Mouse (Mus musculus) heart, embryonic 16.5 days (tissue): ENCODE measurements around the gene Vps13a. TPM values are rescaled to one million over a fixed set of nuclear protein-coding genes. Genes with fewer than 3 reads are reported as not detected.

ENCODE experiments used
- ATAC-seq: fragments of 200-750 bp; cut with Nextera tagmentation; replicated peaks from 2 replicates; pipeline ENCODE4 v1.8.0; 2017; ENCODE audit warnings: moderate number of reproducible peaks; ENCODE audit not compliant: insufficient read depth, low FRiP score; ENCODE audit errors: extremely low read depth
- H3K27ac ChIP-seq: fragments of 300-500 bp; sonication (generic); 2 replicates; pipeline ENCODE4 v1.5.1; 2014; ENCODE audit warnings: mild to moderate bottlenecking, low read length, control low read depth, moderate library complexity
- H3K27me3 ChIP-seq: fragments of 300-500 bp; sonication (generic); 2 replicates; pipeline ENCODE4 v1.6.1; 2014; ENCODE audit warnings: low read length, mixed read lengths; ENCODE audit not compliant: control insufficient read depth, insufficient read depth
- H3K36me3 ChIP-seq: fragments of 300-500 bp; sonication (generic); 2 replicates; pipeline ENCODE4 v1.6.1; 2014; ENCODE audit not compliant: control insufficient read depth, insufficient read depth
- H3K4me1 ChIP-seq: fragments of 300-500 bp; sonication (generic); 2 replicates; pipeline ENCODE4 v1.6.1; 2014; ENCODE audit warnings: low read length, mixed read lengths; ENCODE audit not compliant: control insufficient read depth, insufficient read depth
- H3K4me2 ChIP-seq: fragments of 300-500 bp; sonication (generic); 2 replicates; pipeline ENCODE4 v1.6.1; 2014; ENCODE audit warnings: low read depth, mild to moderate bottlenecking, control low read depth, low read length
- H3K4me3 ChIP-seq: fragments of 300-500 bp; sonication (generic); 2 replicates; pipeline ENCODE4 v1.5.1; 2014; ENCODE audit warnings: mild to moderate bottlenecking, control low read depth, low read length
- H3K9ac ChIP-seq: fragments of 300-500 bp; sonication (generic); 2 replicates; pipeline ENCODE4 v1.6.1; 2014; ENCODE audit warnings: low read length, control low read depth
- H3K9me3 ChIP-seq: fragments of 300-500 bp; sonication (generic); replicated peaks from 2 replicates; pipeline ENCODE4 v1.6.1; 2016; ENCODE audit warnings: low read length; ENCODE audit not compliant: control insufficient read depth
- WGBS: fragments of 180-500 bp; shearing (Covaris S2); extraction: QIAGEN DNeasy Blood & Tissue Kit; methylation state at CpG from one replicate; pipeline ENCODE4 v1.1.7; 2014; 5-methylcytosine and 5-hydroxymethylcytosine counted together
- polyA plus RNA-seq: library from polyadenylated mRNA; unstranded; fragments of >200 nt; fragmentation: Nextera tagmentation; extraction: Ambion mirVana; gene quantifications from 2 replicates; pipeline ENCODE4 v1.2.1, GENCODE M21; 2015

Gene Vps13a
- polyA plus RNA-seq, 1 experiment from 2014 or later: 9.4 TPM

DNA sequence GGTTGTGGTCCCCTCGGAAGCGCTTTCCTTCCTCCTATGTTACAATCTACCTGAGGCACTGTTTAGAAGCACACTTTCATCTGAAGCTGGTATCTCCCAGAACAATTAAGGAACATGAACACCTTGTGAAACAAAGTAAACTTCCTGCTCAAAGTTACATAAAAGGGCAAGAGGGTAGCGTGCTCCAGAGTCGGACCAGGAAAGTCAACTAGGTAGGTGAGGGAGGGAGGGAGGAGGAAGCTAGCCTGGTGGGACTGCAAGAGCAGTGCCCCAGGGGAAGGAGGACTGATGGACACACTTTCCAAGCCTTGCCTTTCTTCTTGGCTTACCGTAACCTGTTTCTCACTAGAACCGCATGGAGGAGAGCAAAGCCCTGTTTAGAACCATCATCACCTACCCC is 173.1 kb downstream of the Vps13a start:
- Histone ChIP-seq H3K4me1 (no peaks in the 10 kb centered on the region), H3K27me3 (no peaks in the 10 kb centered on the region), H3K9me3 (no peaks in the 10 kb centered on the region), H3K9ac (no peak overlapping the region), H3K4me2 (no peak overlapping the region), H3K4me3 (no peak overlapping the region), H3K36me3 (no peaks in the 10 kb centered on the region), H3K27ac (no peak overlapping the region)
- WGBS: 84% methylated on average over 6 of the region's 6 CpGs
- ATAC-seq: no peak

DNA sequence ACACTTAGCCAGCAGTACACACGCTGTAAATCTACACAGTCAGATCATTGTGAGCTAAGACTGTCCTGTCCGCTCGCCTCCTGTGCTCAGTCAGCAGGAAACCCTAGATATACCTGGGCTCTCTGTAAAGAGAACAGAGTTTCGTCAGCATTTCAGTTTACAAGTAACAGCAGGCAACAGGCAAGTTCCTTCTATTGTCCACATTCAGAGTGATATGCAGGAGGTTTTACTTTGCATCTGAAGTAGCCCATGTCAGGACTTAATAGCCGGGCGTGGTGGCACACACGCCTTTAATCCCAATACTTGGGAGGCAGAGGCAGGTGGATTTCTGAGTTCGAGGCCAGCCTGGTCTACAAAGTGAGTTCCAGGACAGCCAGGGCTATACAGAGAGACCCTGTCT is 178.7 kb downstream of the Vps13a start:
- 72% methylated on average over 8 of the region's 8 CpGs for WGBS
- Histone ChIP-seq H3K4me2 (no peak overlapping the region), H3K27me3 (no peaks in the 10 kb centered on the region), H3K9ac (no peak overlapping the region), H3K4me3 (no peak overlapping the region), H3K36me3 (no peaks in the 10 kb centered on the region), H3K4me1 (peaks cover 4% of the 10 kb centered on the region; the same call in 1 of the 2 replicates), H3K9me3 (no peaks in the 10 kb centered on the region), H3K27ac (no peak overlapping the region)
- no peak for ATAC-seq

DNA sequence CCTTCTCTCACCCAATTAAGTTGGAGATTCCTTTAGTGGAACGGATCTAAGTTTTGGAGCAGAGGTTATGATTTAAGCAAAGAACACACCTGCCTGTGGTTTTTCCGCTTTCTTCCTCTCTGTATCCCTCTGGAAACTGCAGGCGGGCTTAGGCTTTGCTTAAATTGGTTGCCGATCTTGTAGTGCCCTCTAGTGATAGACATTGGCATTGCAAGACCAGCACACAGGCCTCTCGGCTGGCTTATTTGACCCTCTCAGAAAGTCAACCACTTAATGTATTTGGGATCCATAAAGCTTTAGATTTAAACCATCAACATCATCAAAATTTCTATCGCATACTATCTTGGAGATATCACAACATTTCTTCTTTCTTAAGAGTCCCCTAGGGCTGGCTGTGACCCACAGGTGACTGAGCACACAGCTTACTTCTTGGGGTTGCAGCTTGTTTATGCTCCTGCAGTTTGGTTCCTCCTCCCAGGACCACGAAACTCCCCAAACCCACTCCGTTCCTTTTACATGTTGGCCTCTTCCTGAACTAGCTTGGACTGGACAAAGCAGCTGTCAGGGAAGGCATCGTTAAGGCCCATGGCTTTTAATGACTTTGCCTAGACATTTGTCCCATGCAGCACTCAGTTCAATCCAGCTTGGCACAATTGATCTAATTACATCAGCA is 181.3 kb downstream of the Vps13a start:
- peak overlapping the region; percentile 31 for H3K4me2 ChIP-seq
- no peak overlapping the region for H3K4me3 ChIP-seq
- 19% methylated on average over 9 of the region's 9 CpGs for WGBS
- H3K27ac ChIP-seq: no peak overlapping the region
- H3K9me3 ChIP-seq: no peaks in the 10 kb centered on the region
- ATAC-seq: peak; percentile 63
- no peak overlapping the region for H3K9ac ChIP-seq
- H3K36me3 ChIP-seq: no peaks in the 10 kb centered on the region
- peaks cover 4% of the 10 kb centered on the region; the same call in 1 of the 2 replicates for H3K4me1 ChIP-seq
- H3K27me3 ChIP-seq: no peaks in the 10 kb centered on the region

DNA sequence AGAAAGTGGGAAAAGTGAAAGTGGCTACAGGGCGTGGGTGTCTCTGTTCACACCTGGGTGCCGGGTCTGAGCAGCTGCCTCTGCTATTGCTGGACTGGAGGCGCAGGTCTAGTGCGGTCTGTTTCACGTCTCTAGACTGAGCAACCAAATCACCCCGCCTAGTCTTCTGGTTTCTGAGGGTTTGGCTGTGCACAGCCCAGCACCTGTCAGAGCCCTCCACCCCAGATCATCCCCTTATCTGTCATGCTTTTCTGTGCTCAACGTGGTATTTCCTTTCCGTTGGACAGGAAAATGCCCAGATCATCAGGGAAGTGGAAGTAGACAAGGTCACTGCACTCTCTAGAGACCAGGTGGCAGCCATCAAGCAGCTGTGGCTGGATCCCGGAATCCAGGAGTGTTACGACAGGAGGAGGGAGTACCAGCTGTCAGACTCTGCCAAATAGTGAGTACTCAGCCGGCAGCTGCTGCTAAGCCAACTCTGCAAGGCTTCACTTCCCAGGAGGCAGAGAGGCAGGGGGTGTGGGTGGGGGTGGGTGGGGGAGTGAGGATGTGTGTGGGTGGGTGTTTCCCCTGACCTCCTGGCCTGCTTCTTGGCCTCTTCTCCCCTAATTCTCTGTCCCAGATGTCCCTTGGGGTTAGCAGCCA is 182.0 kb downstream of the Vps13a start:
- H3K9me3 ChIP-seq: no peaks in the 10 kb centered on the region
- ATAC-seq: 0 out of 2 replicates have a peak, but pooled peaks have one; percentile 41
- no peak overlapping the region for H3K9ac ChIP-seq
- H3K27ac ChIP-seq: no peak overlapping the region
- H3K4me1 ChIP-seq: peaks cover 4% of the 10 kb centered on the region; the same call in 1 of the 2 replicates
- peak overlapping the region; percentile 31 for H3K4me2 ChIP-seq
- 32% methylated on average over 11 of the region's 11 CpGs for WGBS
- H3K4me3 ChIP-seq: no peak overlapping the region
- no peaks in the 10 kb centered on the region for H3K36me3 ChIP-seq
- no peaks in the 10 kb centered on the region for H3K27me3 ChIP-seq

DNA sequence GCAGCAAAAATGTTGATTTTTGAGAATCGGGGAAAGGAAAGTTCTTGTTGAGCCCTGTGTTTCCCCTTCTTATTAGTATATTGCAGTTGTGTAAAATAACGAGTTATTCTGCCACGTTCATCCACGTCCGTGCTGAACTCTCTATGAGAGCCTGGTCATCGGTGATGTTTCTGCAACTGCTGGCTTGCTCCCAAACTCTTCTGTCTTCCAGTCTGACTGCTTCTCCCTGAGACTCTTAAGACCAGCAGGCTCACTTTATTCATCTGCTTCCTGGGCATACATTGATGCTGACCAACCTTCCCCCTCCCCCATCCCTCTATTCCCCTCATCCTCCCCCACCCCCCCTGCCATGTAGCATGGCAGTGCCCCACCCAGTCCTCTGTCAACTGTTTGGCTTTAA is 183.5 kb downstream of the Vps13a start:
- no peak overlapping the region for H3K4me3 ChIP-seq
- peaks cover 4% of the 10 kb centered on the region; the same call in 1 of the 2 replicates for H3K4me1 ChIP-seq
- no peaks in the 10 kb centered on the region for H3K36me3 ChIP-seq
- no peak overlapping the region for H3K4me2 ChIP-seq
- no peak overlapping the region for H3K9ac ChIP-seq
- H3K27me3 ChIP-seq: no peaks in the 10 kb centered on the region
- no peaks in the 10 kb centered on the region for H3K9me3 ChIP-seq
- H3K27ac ChIP-seq: no peak overlapping the region
- 83% methylated on average over 6 of the region's 6 CpGs for WGBS
- ATAC-seq: no peak

DNA sequence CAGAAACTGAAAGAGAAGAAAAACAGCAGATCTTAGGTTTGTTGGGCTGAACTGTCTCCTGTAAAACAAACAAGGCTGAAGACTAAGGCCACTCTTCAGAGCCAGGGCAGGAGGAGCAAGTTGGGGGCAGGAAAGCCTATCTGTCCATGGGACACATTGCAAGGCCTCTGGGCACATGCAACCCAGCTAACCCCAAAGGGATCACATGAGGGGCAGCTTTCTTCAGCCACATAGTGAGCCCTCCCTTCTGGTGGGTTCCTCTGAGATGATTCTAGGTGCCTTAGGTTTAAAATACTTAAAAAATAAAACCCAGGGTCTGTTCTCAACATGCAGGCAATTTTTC is 186.8 kb downstream of the Vps13a start:
- Histone ChIP-seq H3K4me3 (no peak overlapping the region), H3K9ac (no peak overlapping the region), H3K27ac (no peak overlapping the region), H3K27me3 (no peaks in the 10 kb centered on the region), H3K9me3 (no peaks in the 10 kb centered on the region), H3K4me2 (no peak overlapping the region), H3K4me1 (peaks cover 2% of the 10 kb centered on the region; the same call in 1 of the 2 replicates), H3K36me3 (no peaks in the 10 kb centered on the region)
- ATAC-seq: no peak

DNA sequence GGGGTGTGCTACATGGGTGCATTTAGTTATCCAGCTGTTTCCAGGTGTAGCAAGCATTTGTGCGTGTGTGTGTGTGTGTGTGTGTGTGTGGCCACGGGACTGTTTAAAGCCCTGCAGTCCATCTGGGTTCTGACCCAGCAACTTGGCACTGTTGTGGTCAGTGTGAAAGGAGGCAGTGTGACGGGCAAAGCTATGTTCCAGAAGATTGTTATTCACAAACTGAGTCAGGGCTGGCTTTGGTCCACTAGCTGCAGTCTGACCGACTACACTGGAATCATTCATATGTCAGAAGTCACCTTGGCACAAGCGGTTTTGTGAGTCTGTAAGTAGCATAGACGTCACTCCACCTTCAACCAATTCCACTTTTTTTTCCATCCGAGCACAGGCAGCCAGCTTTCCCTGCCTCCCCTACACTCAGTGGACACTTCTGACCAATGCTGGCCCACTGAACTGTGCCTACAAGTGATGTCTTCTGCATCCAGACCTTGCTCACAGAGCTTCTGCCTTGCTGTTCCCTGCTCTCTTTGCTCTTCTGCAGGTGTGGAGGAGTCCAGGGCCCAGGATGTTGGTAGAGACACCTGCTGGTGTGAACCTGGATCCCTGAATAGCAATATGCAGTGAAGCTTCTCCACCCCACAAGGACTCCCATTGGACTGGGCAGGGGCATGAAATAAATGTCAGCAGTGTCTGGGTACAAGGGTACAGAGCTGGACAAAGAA is 187.3 kb downstream of the Vps13a start:
- Histone ChIP-seq H3K4me2 (no peak overlapping the region), H3K27me3 (no peaks in the 10 kb centered on the region), H3K4me3 (no peak overlapping the region), H3K27ac (no peak overlapping the region), H3K9me3 (no peaks in the 10 kb centered on the region), H3K36me3 (no peaks in the 10 kb centered on the region), H3K9ac (no peak overlapping the region), H3K4me1 (no peaks in the 10 kb centered on the region)
- ATAC-seq: no peak
- WGBS: 76% methylated on average over 7 of the region's 7 CpGs

DNA sequence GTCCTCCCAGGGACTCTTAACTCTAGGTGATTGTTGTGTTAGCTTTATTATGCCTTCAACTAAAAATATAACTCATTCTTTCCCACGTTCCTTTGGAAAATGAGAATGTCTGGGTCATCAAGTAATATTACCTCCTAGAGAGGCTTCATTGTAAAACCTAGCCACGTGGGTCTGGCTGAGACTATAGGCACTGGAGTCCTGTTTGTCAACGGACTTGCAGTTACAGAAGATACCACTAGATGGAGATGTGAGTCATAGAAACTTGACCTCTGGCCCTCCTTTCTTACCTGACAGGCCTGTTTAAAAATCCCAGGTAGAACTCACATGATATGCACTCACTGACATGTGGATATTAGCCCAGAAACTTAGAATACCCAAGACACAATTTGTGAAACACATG is 195.4 kb downstream of the Vps13a start:
- ATAC-seq: no peak
- WGBS: 11% methylated on average over 3 of the region's 3 CpGs
- no peak overlapping the region for H3K9ac ChIP-seq

DNA sequence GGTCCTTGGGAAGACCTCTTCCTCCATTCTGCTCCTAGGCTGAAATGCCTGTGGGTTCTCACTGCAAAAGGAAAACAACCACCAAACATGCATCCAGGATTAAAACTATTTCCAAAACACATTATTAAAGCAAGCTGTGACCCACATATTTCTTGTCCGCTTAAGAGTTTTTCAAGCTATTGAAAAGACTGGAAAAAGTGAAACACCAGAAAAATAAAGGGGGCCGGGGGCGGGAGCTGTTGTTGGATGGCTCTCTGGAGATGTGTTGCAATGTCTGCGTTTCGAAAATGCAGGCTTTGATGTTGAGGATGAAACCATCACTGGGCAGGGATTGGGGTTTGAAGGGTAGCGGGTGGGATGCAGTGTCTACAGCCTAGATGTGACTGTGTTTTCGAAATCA is 196.2 kb downstream of the Vps13a start:
- H3K36me3 ChIP-seq: no peaks in the 10 kb centered on the region
- H3K27me3 ChIP-seq: no peaks in the 10 kb centered on the region
- no peak overlapping the region for H3K9ac ChIP-seq
- H3K4me3 ChIP-seq: no peak overlapping the region
- no peak for ATAC-seq
- no peaks in the 10 kb centered on the region; the same call in 1 of the 2 replicates for H3K9me3 ChIP-seq
- WGBS: 82% methylated on average over 7 of the region's 7 CpGs
- H3K27ac ChIP-seq: no peak overlapping the region
- no peaks in the 10 kb centered on the region for H3K4me1 ChIP-seq
- H3K4me2 ChIP-seq: no peak overlapping the region

More for the DNA sequence above, 195.4 kb downstream of the Vps13a start:
- H3K27me3 ChIP-seq: no peaks in the 10 kb centered on the region
- no peaks in the 10 kb centered on the region for H3K4me1 ChIP-seq
- H3K36me3 ChIP-seq: no peaks in the 10 kb centered on the region
- H3K4me3 ChIP-seq: no peak overlapping the region
- no peak overlapping the region for H3K27ac ChIP-seq
- H3K4me2 ChIP-seq: no peak overlapping the region
- H3K9me3 ChIP-seq: no peaks in the 10 kb centered on the region; the same call in 1 of the 2 replicates
